Mouse (Mus musculus) heart, postnatal 0 days (tissue): ENCODE measurements around the gene Anks1b. TPM values are rescaled to one million over a fixed set of nuclear protein-coding genes. Genes with fewer than 3 reads are reported as not detected.

Experiments used
- ATAC-seq: fragments of 200-750 bp; cut with Nextera tagmentation; 2 replicates; pipeline ENCODE4 v1.8.0; 2017; ENCODE audit warnings: low read depth, moderate number of reproducible peaks, moderate library complexity; ENCODE audit not compliant: insufficient read depth
- DNase-seq: peaks from one replicate; pipeline ENCODE4 v3.0.0-alpha.2; 2016; ENCODE audit warnings: low spot score
- H3K27ac ChIP-seq: fragments of 300-500 bp; sonication (generic); 2 replicates; pipeline ENCODE4 v1.5.1; 2014; ENCODE audit warnings: low read depth, mild to moderate bottlenecking
- H3K27me3 ChIP-seq: fragments of 300-500 bp; sonication (generic); 2 replicates; pipeline ENCODE4 v1.6.1; 2014; ENCODE audit warnings: low read length, mixed read lengths; ENCODE audit not compliant: control insufficient read depth, insufficient read depth
- H3K36me3 ChIP-seq: fragments of 300-500 bp; sonication (generic); replicated peaks from 2 replicates; pipeline ENCODE4 v1.6.1; 2014; ENCODE audit warnings: low read length, mixed read lengths; ENCODE audit not compliant: control insufficient read depth, insufficient read depth
- H3K4me1 ChIP-seq: fragments of 300-500 bp; sonication (generic); 2 replicates; pipeline ENCODE4 v1.6.1; 2014; ENCODE audit warnings: antibody characterized with exemption; ENCODE audit not compliant: control insufficient read depth, insufficient read depth
- H3K4me2 ChIP-seq: fragments of 300-500 bp; sonication (generic); 2 replicates; pipeline ENCODE4 v1.6.1; 2014; ENCODE audit warnings: low read depth, mild to moderate bottlenecking, low read length, moderate library complexity
- H3K4me3 ChIP-seq: fragments of 300-500 bp; sonication (generic); 2 replicates; pipeline ENCODE4 v1.5.1; 2014; ENCODE audit warnings: low read depth, low read length
- H3K9ac ChIP-seq: fragments of 300-500 bp; sonication (generic); replicated peaks from 2 replicates; pipeline ENCODE4 v1.6.1; 2014; ENCODE audit warnings: low read depth, low read length, mixed read lengths
- H3K9me3 ChIP-seq: fragments of 300-500 bp; sonication (generic); replicated peaks from 2 replicates; pipeline ENCODE4 v1.6.1; 2016; ENCODE audit warnings: low read length; ENCODE audit not compliant: control insufficient read depth
- CTCF ChIP-seq: IDR thresholded peaks from 2 replicates; pipeline ENCODE4 v1.5.1; 2016; ENCODE audit warnings: antibody characterized with exemption, control low read depth, low read depth
- EP300 ChIP-seq: IDR thresholded peaks from 2 replicates; pipeline ENCODE4 v1.6.1; 2016; ENCODE audit warnings: antibody characterized with exemption, low read depth
- WGBS: fragments of 180-500 bp; shearing (Covaris S2); extraction: QIAGEN DNeasy Blood & Tissue Kit; methylation state at CpG from one replicate; pipeline ENCODE4 v1.1.7; 2014; 5-methylcytosine and 5-hydroxymethylcytosine counted together
- polyA plus RNA-seq: library from polyadenylated mRNA; unstranded; fragments of >200 nt; fragmentation: Nextera tagmentation; extraction: Ambion mirVana; gene quantifications from 2 replicates; pipeline ENCODE4 v1.2.1, GENCODE M21; 2015
- total RNA-seq: library from RNA; depleted of rRNA; stranded (reverse); fragments of >200 nt; gene quantifications from 2 replicates; pipeline ENCODE4 v1.2.3, GENCODE M21; 2014; ENCODE audit warnings: low replicate concordance

Anks1b gene
- total and polyA plus RNA-seq, 2 experiments from 2014 or later, result 0.26 TPM; not detected in 1

DNA sequence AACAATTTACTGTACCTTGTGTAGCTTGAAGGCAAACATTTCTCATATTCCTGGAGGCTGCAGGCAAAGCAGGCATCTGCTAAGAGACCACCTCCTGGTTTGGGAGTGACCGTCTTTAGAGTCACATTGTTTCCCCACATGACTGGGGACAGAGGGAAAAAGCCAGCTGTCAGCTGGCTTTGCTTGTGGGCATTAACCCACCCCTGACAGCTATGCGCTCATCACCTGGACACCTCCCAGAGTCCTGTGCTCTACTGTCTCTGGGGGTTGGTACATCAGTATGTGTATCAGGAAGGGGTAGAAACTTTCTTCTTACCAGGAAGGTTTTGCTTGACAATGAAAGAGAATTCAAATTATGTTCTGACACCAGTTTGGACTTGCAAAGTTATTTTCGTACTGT is 207.8 kb downstream of the Anks1b start:
- ATAC-seq (no peak), DNase-seq (no peak)
- Histone ChIP-seq H3K4me2 (no peak overlapping the region), H3K9ac (no peak overlapping the region), H3K4me3 (no peak overlapping the region), H3K36me3 (no peaks in the 10 kb centered on the region), H3K4me1 (no peaks in the 10 kb centered on the region), H3K27me3 (no peaks in the 10 kb centered on the region), H3K27ac (no peak overlapping the region), H3K9me3 (no peaks in the 10 kb centered on the region)
- TF ChIP-seq CTCF (no peak), EP300 (no peak)
- 46% methylated on average over 3 of the region's 3 CpGs for WGBS

DNA sequence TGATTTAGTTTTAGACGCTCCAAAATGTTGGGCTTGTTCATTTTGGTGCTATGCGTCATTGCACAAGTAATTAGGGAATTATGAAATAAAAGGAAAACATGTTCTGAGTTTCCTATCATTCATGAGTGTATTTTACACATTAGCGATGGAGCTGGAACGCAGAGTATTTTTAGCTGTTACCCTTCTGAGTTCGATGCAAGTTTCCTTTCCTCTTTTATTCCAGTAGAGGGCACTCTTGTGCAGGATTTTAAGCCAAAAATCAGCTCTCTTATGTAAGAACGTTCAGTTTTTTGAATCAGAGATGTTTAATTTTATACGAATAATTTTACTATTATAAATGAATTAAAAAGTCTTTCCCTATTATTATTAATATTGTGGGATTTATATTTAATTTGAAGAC is 208.3 kb downstream of the Anks1b start:
- no peak for ATAC-seq
- H3K36me3 ChIP-seq, result no peaks in the 10 kb centered on the region
- no peak overlapping the region for H3K4me3 ChIP-seq
- no peak overlapping the region for H3K4me2 ChIP-seq
- no peak overlapping the region for H3K27ac ChIP-seq
- H3K9me3 ChIP-seq, result no peaks in the 10 kb centered on the region
- DNase-seq, result peak; percentile 54
- H3K9ac ChIP-seq, result no peak overlapping the region
- no peaks in the 10 kb centered on the region for H3K27me3 ChIP-seq
- TF ChIP-seq CTCF (peak; percentile 68), EP300 (no peak)
- 12% methylated on average over 7 of the region's 7 CpGs for whole genome bisulfite sequencing
- H3K4me1 ChIP-seq, result no peaks in the 10 kb centered on the region

DNA sequence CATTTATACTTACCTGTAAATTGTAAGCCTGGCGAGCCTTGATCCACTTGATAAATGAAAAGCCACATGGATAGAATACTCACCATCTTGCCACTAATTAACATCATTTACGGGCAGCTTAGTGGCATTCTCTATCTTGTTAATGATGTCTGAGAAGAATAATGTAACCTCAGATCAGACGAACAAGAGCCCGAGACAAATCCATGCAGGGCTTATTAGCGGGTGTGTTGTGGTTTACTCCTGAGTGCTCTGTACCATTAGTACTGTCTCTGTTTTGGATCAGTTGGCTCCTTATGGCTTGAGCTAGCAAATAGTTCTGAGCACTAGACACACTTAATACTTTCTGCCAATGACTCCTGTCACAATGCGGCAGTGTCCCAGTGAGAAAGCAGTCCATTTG is 220.6 kb downstream of the Anks1b start:
- Histone ChIP-seq H3K36me3 (no peaks in the 10 kb centered on the region), H3K27me3 (no peaks in the 10 kb centered on the region), H3K4me3 (no peak overlapping the region), H3K4me1 (no peaks in the 10 kb centered on the region), H3K27ac (no peak overlapping the region), H3K9ac (no peak overlapping the region), H3K9me3 (no peaks in the 10 kb centered on the region), H3K4me2 (no peak overlapping the region)
- TF ChIP-seq EP300, result no peak
- no peak for TF ChIP-seq CTCF
- DNase-seq (no peak), ATAC-seq (no peak)
- 83% methylated on average over 6 of the region's 6 CpGs for WGBS

DNA sequence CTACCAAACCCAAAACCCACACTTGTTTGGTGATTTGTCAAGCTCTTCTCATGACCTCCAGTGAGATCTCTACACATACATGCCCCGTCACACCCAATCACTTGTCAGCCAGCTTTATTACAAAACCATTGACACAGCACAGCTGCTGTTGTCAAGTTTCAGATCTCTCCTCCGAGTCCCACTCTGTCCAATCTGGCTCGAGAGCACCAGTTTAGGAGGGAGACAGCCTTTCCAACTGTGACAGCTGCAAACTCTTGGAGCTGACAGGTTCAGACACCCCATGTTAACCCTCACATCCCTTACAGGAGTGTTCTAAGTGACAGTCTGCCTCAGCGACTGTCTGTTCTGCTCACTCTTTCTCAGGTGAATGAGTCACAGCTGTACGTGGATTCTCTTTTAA is 239.4 kb downstream of the Anks1b start:
- no peaks in the 10 kb centered on the region for H3K9me3 ChIP-seq
- WGBS, result 45% methylated on average over 5 of the region's 5 CpGs
- TF ChIP-seq CTCF (no peak), EP300 (no peak)
- no peak overlapping the region for H3K4me3 ChIP-seq
- no peaks in the 10 kb centered on the region for H3K36me3 ChIP-seq
- DNase-seq (no peak), ATAC-seq (no peak; the same call in 1 of the 2 replicates)
- H3K4me1 ChIP-seq, result no peaks in the 10 kb centered on the region
- H3K27me3 ChIP-seq, result no peaks in the 10 kb centered on the region
- no peak overlapping the region for H3K9ac ChIP-seq
- H3K27ac ChIP-seq, result no peak overlapping the region
- no peak overlapping the region for H3K4me2 ChIP-seq

DNA sequence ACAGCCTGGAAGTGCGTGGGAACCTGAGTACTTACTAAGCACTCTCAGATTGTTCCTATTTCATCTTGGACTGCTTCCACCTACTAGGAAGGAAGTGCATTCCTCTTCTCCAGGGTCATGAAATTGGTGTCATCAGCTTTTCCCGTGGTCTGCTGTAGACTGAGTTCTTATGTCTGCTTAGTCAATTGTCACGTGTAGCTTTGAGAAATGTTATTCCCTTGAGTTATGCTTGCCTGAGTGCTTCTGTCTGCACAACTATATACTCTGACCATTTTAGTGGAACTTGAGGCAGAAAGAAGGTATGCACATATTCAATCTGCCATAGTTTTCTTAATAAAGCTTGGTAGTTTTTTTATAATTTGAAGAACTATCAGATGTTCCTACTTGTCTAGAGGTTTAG is 243.6 kb downstream of the Anks1b start:
- Histone ChIP-seq H3K4me3 (no peak overlapping the region), H3K4me1 (no peaks in the 10 kb centered on the region), H3K27me3 (no peaks in the 10 kb centered on the region), H3K9me3 (no peaks in the 10 kb centered on the region), H3K36me3 (no peaks in the 10 kb centered on the region), H3K27ac (no peak overlapping the region), H3K4me2 (no peak overlapping the region), H3K9ac (no peak overlapping the region)
- no peak for ATAC-seq
- TF ChIP-seq CTCF (no peak), EP300 (no peak)
- DNase-seq, result no peak
- 61% methylated on average over 3 of the region's 3 CpGs for WGBS

DNA sequence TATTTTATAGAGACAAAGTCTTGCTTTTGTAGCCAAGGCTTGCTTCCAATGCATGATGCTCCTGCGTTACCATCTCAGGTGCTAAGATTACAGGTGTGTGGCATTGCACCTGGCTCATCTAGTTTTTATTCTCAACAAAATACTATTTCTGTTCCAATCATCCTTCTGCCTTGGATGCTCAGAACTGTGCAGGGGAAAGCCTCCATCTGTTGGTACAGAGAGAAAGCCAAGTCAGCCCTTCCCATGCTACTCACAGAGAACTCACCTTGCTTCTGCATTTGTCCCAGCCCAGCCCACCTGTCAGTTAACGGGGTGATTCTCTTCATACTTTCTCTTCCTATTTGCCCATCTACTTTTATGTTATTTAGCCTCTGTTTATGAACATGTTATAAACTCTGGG is 244.5 kb downstream of the Anks1b start:
- H3K9ac ChIP-seq, result no peak overlapping the region
- H3K4me1 ChIP-seq, result no peaks in the 10 kb centered on the region
- 70% methylated on average over 2 of the region's 2 CpGs for WGBS
- no peak overlapping the region for H3K27ac ChIP-seq
- ATAC-seq (no peak), DNase-seq (no peak)
- no peak for TF ChIP-seq CTCF
- TF ChIP-seq EP300, result no peak
- no peaks in the 10 kb centered on the region for H3K27me3 ChIP-seq
- H3K36me3 ChIP-seq, result no peaks in the 10 kb centered on the region
- no peak overlapping the region for H3K4me2 ChIP-seq
- H3K9me3 ChIP-seq, result no peaks in the 10 kb centered on the region
- no peak overlapping the region for H3K4me3 ChIP-seq
